Mouse (Mus musculus): Measurements from ENCODE around the gene Rfxank.

GRCm38 (mm10) chr8:70159211-70159610, 20.3 kb upstream of the Rfxank start:
- TF ChIP-seq CTCF (conservative IDR thresholded peaks at IDR 0.05; ENCODE audit: low read length) (no peak), POU5F1 (IDR thresholded peaks at IDR 0.05; ENCODE audit: borderline replicate concordance, low read length) (no peak), NANOG (IDR thresholded peaks at IDR 0.05; ENCODE audit: borderline replicate concordance, low read length) (no peak)
